Mouse (Mus musculus) embryonic fibroblast, embryonic 13.5 days (primary cell): ENCODE results near the gene Gm13889.

Source experiments
- CTCF ChIP-seq: IDR thresholded peaks from 2 replicates; pipeline ENCODE4 v1.5.1; 2011; ENCODE audit warnings: mild to moderate bottlenecking, control low read depth, low read length, moderate library complexity, borderline replicate concordance; ENCODE audit not compliant: insufficient read depth
- POLR2A ChIP-seq: IDR thresholded peaks from 2 replicates; pipeline ENCODE4 v1.6.1; 2011; ENCODE audit warnings: low read depth, mild to moderate bottlenecking, control low read depth, low read length, moderate library complexity

DNA sequence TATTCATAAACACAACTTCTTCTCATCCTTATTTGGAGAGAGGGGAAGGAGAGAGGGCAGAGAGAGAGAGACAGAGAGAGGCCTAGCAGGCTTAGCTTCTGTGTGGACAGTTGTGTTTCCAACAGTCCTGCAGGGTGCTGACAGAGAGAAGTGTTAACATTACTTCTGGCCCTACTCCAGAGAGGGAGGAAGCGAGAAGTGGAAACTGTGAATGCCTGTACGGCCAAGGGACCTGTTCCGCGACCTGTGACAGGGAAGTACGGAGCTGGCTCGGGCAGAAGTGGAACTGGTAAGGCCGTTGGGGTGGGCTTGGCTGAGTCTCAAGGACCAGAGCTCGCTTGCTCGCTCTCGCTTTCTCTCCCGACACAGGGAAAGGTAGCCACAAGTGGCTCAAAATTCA lies 15.3 kb downstream of the Gm13889 start:
- no peak for TF ChIP-seq POLR2A
- TF ChIP-seq CTCF: no peak
